Mouse (Mus musculus) gonadal fat pad, adult 2 months (tissue): ENCODE measurements at regions not wholly inside any gene's neighbourhood (a gene's known extent, or its start where the extent isn't known, plus 50 kb on each side); places are given as distances from the start of the nearest gene placed in this dataset.
"Not testable (repeated sequence)": the region's sequence is repeated elsewhere in the genome, so short reads cannot be mapped to it uniquely, and the experiment has no call there.

ENCODE experiments used
- DNase-seq: peaks from one replicate; pipeline ENCODE4 v3.0.0-alpha.2; 2012; ENCODE audit warnings: low read depth

DNA sequence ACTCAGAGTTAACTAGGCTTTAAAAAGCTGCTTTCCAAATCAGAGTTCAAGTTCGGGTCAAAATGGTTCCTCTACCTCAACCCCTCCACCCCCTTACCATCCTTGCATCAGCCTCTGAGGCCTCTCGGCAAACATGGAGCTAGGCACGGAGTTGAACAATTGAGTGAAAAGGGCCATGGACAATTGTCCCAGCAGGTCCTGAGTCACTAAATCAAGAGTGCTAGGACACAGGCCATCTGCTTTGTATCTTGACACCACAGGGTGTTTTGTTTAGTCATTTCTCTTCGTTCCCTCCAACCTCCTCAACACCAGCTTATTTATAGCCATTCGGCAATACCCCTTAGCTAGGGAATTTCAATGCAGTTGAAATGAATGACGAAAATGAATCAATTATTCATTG lies 59.5 kb upstream of the Jarid2 start:
- no peak for DNase-seq

DNA sequence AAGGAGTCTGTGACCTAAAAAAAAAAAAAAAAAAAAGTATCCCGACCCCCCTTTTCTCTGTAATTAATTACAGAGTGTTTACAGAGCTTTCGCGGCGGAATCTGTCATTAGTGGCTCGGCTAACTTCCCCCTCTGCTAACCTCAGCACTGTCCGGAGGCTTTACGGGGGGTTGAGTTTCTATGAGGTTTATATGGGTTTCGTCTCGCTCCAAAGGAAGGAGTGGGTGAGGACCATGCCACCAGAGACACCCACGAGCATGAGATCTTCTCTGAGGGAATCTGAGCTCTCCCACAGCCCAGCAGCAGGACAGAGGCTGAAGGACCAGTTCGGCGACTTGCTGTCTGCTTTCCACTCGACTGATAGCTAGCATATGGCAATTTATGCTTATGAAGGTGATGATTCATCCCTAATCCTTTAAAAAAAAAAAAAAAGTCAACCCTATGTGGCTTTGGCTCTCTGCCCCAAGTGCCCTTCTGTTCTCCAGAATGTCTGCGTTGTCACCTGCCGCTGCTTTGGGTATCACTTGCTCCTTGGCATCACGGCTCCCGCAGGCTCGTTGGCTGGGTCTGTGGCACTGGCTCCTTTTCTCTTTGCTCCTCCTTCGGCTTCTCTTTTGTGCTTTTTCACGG lies 55.8 kb upstream of the Jarid2 start:
- DNase-seq = no peak

DNA sequence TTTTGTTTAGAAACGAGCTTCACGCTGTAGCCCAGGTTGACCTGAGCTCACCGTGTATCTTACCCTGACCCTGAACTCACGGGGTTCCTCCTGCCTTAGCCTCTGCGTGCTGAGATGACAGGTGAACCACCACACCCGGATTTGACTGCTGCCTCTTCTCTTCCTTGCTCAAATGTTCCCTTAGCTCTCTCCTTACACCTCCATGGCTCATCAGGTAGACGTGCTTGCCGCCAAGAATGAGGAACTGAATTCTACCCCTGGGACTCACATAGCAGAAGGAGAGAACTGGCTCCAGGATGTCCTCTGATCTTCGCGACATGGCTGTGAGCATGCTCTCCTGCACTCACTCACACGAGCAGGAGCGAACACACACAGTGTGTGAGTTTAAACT lies 55.3 kb upstream of the Jarid2 start:
- no peak for DNase-seq

DNA sequence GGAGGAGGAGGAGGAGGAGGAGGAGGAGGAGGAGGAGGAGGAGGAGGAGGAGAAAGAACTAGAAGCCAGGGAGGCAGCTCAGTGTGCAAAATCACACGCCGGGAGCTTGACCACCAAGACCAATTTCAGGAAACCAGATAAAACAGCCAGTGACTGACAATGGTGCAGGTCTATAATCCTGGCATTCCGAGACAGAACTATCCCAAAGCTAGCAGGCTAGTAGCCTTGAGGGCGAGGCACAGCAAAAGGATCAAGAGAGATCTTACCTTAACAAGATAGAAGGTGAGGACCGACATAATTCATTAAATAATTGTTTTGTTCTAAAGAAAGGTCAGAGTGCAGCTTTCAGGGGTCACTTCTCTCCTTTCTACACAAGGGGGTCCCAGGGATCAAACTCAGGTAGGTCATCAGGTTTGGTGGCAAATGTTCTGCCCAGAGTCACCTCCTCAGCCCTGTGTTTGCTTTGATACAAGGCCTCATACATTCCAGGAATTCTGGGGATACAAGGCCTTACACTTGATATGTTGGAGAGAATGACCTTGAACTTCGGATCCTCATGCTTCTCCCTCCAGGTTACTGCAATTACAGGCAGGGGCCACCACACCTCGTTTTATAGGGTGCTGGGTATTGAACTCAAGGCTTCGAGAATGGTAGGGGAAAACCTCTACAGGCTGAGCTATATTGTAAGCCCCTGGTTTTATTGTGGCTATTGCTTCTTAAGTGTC lies 54.2 kb upstream of the Jarid2 start:
- no peak for DNase-seq

DNA sequence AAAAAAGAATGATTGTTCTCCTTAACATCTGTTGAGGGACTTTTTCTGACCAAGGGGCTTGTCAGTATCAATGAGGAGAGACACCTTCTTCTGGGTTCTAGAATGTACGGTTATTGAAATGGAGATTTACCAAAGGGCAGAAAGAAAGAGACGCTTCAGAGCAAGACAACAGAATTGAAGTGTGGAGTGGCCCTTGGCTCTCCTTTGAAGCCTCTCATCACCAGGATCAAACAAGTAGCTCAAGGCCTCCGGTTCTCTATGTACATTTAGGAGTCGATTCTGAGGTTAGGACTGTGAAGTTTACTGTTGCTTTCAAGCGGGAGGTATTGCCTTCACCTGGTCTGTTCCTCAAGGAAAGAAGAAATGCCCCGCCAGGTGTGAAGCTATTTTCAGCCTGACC lies 53.2 kb upstream of the Jarid2 start:
- DNase-seq = no peak

DNA sequence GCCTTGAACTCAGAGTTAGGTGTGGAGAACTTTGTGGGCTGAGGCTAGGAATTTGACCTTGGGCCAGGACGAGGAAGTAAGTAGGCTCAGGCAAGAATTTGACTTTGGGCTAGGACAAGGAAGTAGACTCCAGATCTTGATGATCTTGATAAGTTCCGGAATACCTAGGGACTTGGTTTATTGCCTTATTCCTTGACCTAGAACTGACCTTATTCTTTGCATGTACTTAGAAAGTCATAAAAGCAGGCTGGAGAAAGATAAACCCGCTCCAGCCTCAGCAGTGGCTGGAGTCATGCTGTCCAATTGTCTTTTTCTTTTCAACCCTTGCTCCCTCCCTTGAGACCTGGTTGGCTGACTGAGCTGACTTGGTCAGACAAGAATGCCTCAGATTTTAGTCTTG lies 51.2 kb upstream of the Jarid2 start:
- no peak for DNase-seq

DNA sequence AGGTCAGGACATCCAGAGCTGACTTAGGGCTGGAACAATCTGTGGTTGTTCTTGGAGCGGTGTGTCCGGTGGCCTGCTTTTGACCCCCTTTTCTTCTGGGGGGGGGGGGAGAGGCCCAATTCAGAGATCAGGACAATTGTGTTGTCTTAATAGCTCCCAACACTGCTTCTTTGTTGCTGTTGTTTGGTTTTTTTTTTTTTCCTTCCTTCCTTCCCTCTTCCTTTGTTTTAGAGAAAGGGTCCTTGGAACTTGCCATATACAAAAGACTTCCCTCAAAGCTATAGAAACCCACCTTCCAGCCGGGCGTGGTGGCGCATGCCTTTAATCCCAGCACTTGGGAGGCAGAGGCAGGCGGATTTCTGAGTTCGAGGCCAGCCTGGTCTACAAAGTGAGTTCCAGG lies 49.8 kb upstream of the Jarid2 start:
- not testable (repeated sequence) for DNase-seq
